Mouse (Mus musculus): ENCODE measurements around the gene Ogfod3.

Ogfod3 gene

GRCm38 (mm10) chr11:121198622-121199021 lies 5.9 kb downstream of the Ogfod3 start:
- no peak for DNase-seq

- no peak for DNase-seq
Measured at GRCm38 (mm10) chr11:121193415-121193814, 11.1 kb downstream of the Ogfod3 start.

- DNase-seq = no peak
Measured at GRCm38 (mm10) chr11:121192742-121193141, 11.8 kb downstream of the Ogfod3 start.

GRCm38 (mm10) chr11:121189681-121190080 lies 14.8 kb downstream of the Ogfod3 start:
- DNase-seq = peak; percentile 61 to 77

- peak; percentile 68 to 78 for DNase-seq
Measured at GRCm38 (mm10) chr11:121176285-121177270, 27.9 kb downstream of the Ogfod3 start.

GRCm38 (mm10) chr11:121174234-121174633 lies 30.3 kb downstream of the Ogfod3 start:
- DNase-seq = no peak

GRCm38 (mm10) chr11:121173203-121173602 lies 31.3 kb downstream of the Ogfod3 start:
- no peak for DNase-seq

GRCm38 (mm10) chr11:121163751-121164150 lies 40.8 kb downstream of the Ogfod3 start:
- DNase-seq = no peak

GRCm38 (mm10) chr11:121160636-121161346 lies 43.7 kb downstream of the Ogfod3 start:
- DNase-seq = peak; percentile 38 to 59

GRCm38 (mm10) chr11:121159971-121160370 lies 44.5 kb downstream of the Ogfod3 start, which contains the start of gene Uts2r:
Gene Uts2r (plus strand): TSS chr11:121160271.
- no peak for DNase-seq

- peak; percentile 76 to 82 for DNase-seq
Measured at GRCm38 (mm10) chr11:121156411-121156891, 48.1 kb downstream of the Ogfod3 start.

- DNase-seq = no peak
Measured at GRCm38 (mm10) chr11:121154203-121154602, 50.3 kb downstream of the Ogfod3 start.

GRCm38 (mm10) chr11:121148193-121148592 lies 56.3 kb downstream of the Ogfod3 start:
- no peak for DNase-seq

GRCm38 (mm10) chr11:121145865-121146264 lies 58.6 kb downstream of the Ogfod3 start, which contains the start of gene Tex19.1:
Gene Tex19.1 (plus strand): TSS chr11:121146143.
- DNase-seq = no peak

GRCm38 (mm10) chr11:121143325-121144015 lies 61.0 kb downstream of the Ogfod3 start:
- DNase-seq = no peak

GRCm38 (mm10) chr11:121138732-121139131 lies 65.8 kb downstream of the Ogfod3 start:
- DNase-seq = peak in 1 of 2 experiments; percentile 21

- no peak for DNase-seq
Measured at GRCm38 (mm10) chr11:121137682-121138081, 66.8 kb downstream of the Ogfod3 start.

- DNase-seq = no peak
Measured at GRCm38 (mm10) chr11:121134600-121134999, 69.9 kb downstream of the Ogfod3 start.

- no peak for DNase-seq
Measured at GRCm38 (mm10) chr11:121129616-121130015, 74.9 kb downstream of the Ogfod3 start.
